Mouse (Mus musculus) CD8-positive naive resting alpha-beta T cell, adult 2 months (primary cell): ENCODE results near the gene Cdyl.

ENCODE experiments used
- DNase-seq, 2 experiments: peaks; one replicate each; pipeline ENCODE4 v3.0.0; 2022; ENCODE audit warnings: low read depth in 2 of 2, low spot score in 2 of 2

The Cdyl gene

GRCm38 (mm10) chr13:35911476-35911875 is 251.8 kb downstream of the Cdyl start:
- DNase-seq = no peak
